18 mouse cellular contexts compared by ENCODE assay signal in genomic region chr3:99261371-99261791, GRCm38 (mm10). TPM values are rescaled to one million over a fixed set of nuclear protein-coding genes. Genes with fewer than 3 reads are reported as not detected.
DNase-seq lines count a peak whose midpoint lies in the region; ATAC-seq and TF ChIP-seq lines count a peak whose summit lies in the region.
"Had no signal": no experiment of that assay in that cellular context is flagged by ENCODE, and none has a peak within 500 bp of the region (broad histone marks: within the 10 kb centered on the region; RNA-seq: fewer than 3 reads in every experiment).

No protein-coding gene starts in this region.

- no peaks in the 10 kb centered on the region for H3K36me3 ChIP-seq in hindbrain, embryonic 11.5 days (ENCODE audit: control insufficient read depth, insufficient read depth, low read length)
- H3K36me3 ChIP-seq in hindbrain, embryonic 16.5 days (ENCODE audit: control insufficient read depth, insufficient read depth, low read length) = no peaks in the 10 kb centered on the region
- no peaks in the 10 kb centered on the region for H3K36me3 ChIP-seq in E14TG2a.4 (ENCODE audit: insufficient read depth, low read length)
- H3K36me3 ChIP-seq in limb, embryonic 11.5 days (ENCODE audit: control insufficient read depth, insufficient read depth, low read length) = no peaks in the 10 kb centered on the region
- H3K36me3 ChIP-seq: forebrain, embryonic 12.5 days; heart, embryonic 15.5 days; hindbrain, embryonic 15.5 days; midbrain, embryonic 12.5 days; neural tube, embryonic 13.5 days had no signal

- H3K4me3 ChIP-seq in hindbrain, embryonic 11.5 days (ENCODE audit: low read depth, low read length) = no peak overlapping the region
- H3K4me3 ChIP-seq in hindbrain, embryonic 16.5 days (ENCODE audit: low read length) = no peak overlapping the region
- peak overlapping the region; percentile 32; the same call in 1 of the 2 replicates for H3K4me3 ChIP-seq in E14TG2a.4 (replicated peaks; ENCODE audit: low read length)
- peak overlapping the region; percentile 25 for H3K4me3 ChIP-seq in limb, embryonic 11.5 days (ENCODE audit: low read depth, low read length)
- H3K4me3 ChIP-seq: forebrain, embryonic 12.5 days; heart, embryonic 15.5 days; hindbrain, embryonic 15.5 days; midbrain, embryonic 12.5 days; neural tube, embryonic 13.5 days had no signal

- no peak overlapping the region for H3K4me2 ChIP-seq in hindbrain, embryonic 11.5 days (replicated peaks; ENCODE audit: low read depth, low read length)
- no peak overlapping the region for H3K4me2 ChIP-seq in hindbrain, embryonic 16.5 days (ENCODE audit: low read length)
- peak overlapping the region; percentile 56 for H3K4me2 ChIP-seq in limb, embryonic 11.5 days (ENCODE audit: low read depth, severe bottlenecking)
- H3K4me2 ChIP-seq: forebrain, embryonic 12.5 days; heart, embryonic 15.5 days; hindbrain, embryonic 15.5 days; midbrain, embryonic 12.5 days; neural tube, embryonic 13.5 days had no signal

- no peak for ATAC-seq in hindbrain, embryonic 11.5 days (ENCODE audit: low FRiP score)
- no peak for ATAC-seq in hindbrain, embryonic 16.5 days
- no peak for ATAC-seq in limb, embryonic 11.5 days (ENCODE audit: insufficient number of reproducible peaks, low FRiP score, low TSS enrichment, low read depth)
- ATAC-seq in megakaryocyte progenitor cell, adult 5-6 weeks (replicated peaks; ENCODE audit: poor library complexity) = no peak

- H3K27ac ChIP-seq in hindbrain, embryonic 11.5 days (ENCODE audit: low read depth, low read length) = no peak overlapping the region
- no peak overlapping the region for H3K27ac ChIP-seq in hindbrain, embryonic 16.5 days (ENCODE audit: low read depth, low read length)
- H3K27ac ChIP-seq in limb, embryonic 11.5 days (replicated peaks; ENCODE audit: low read depth, low read length) = peak overlapping the region; percentile 85
- H3K27ac ChIP-seq: forebrain, embryonic 12.5 days; heart, embryonic 15.5 days; hindbrain, embryonic 15.5 days; liver, embryonic 14.5 days; midbrain, embryonic 12.5 days; neural tube, embryonic 13.5 days had no signal

- DNase-seq in hindbrain, embryonic 11.5 days (ENCODE audit: low spot score) = peak; percentile 54
- peak; percentile 49 for DNase-seq in embryo, embryonic 11 days
- DNase-seq in limb, embryonic 11.5 days (ENCODE audit: low spot score) = peak; percentile 55
- DNase-seq in layer of hippocampus, postnatal 14 days (ENCODE audit: low spot score in 2 of 2) = no peak
- DNase-seq: adrenal gland, postnatal 14 days; cerebellum, adult 8-10 months; kidney, adult 8-10 months; lung, postnatal 14 days; right cerebral cortex, postnatal 4 days had no signal

- H3K9ac ChIP-seq in hindbrain, embryonic 11.5 days (ENCODE audit: low read depth, low read length) = no peak overlapping the region
- H3K9ac ChIP-seq in hindbrain, embryonic 16.5 days (ENCODE audit: low read depth, low read length) = no peak overlapping the region
- H3K9ac ChIP-seq in limb, embryonic 11.5 days (ENCODE audit: low read length) = peak overlapping the region; percentile 76
- H3K9ac ChIP-seq: forebrain, embryonic 12.5 days; heart, embryonic 15.5 days; hindbrain, embryonic 15.5 days; liver, embryonic 14.5 days; midbrain, embryonic 12.5 days; neural tube, embryonic 13.5 days had no signal

- H3K27me3 ChIP-seq in hindbrain, embryonic 11.5 days (ENCODE audit: control insufficient read depth, insufficient read depth, low read length) = peaks cover 71% of the 10 kb centered on the region
- peaks cover 75% of the 10 kb centered on the region for H3K27me3 ChIP-seq in hindbrain, embryonic 16.5 days (replicated peaks; ENCODE audit: control insufficient read depth, insufficient read depth, low read length)
- H3K27me3 ChIP-seq in E14TG2a.4 (ENCODE audit: insufficient read depth, low read length) = peaks cover 58% of the 10 kb centered on the region
- H3K27me3 ChIP-seq in limb, embryonic 11.5 days (ENCODE audit: control insufficient read depth, insufficient read depth, low read length) = no peaks in the 10 kb centered on the region

- WGBS in hindbrain, embryonic 11.5 days = 1% methylated on average over 18 of the region's 18 CpGs
- 2% methylated on average over 18 of the region's 18 CpGs for WGBS in hindbrain, embryonic 16.5 days
- WGBS in limb, embryonic 11.5 days = 1% methylated on average over 18 of the region's 18 CpGs

- no peak for TF ChIP-seq CTCF in E14TG2a.4 (conservative IDR thresholded peaks at IDR 0.05; ENCODE audit: low read length)

- H3K4me1 ChIP-seq in hindbrain, embryonic 11.5 days (replicated peaks; ENCODE audit: control insufficient read depth, insufficient read depth, low read length) = no peaks in the 10 kb centered on the region
- H3K4me1 ChIP-seq in hindbrain, embryonic 16.5 days (ENCODE audit: control insufficient read depth, insufficient read depth, low read depth, low read length) = no peaks in the 10 kb centered on the region
- H3K4me1 ChIP-seq in E14TG2a.4 (replicated peaks; ENCODE audit: low read depth, low read length) = peaks cover 39% of the 10 kb centered on the region
- H3K4me1 ChIP-seq in limb, embryonic 11.5 days (ENCODE audit: control insufficient read depth, insufficient read depth, low read length) = peaks cover 35% of the 10 kb centered on the region
- H3K4me1 ChIP-seq: hindbrain, embryonic 15.5 days; midbrain, embryonic 12.5 days; neural tube, embryonic 13.5 days had no signal

- H3K9me3 ChIP-seq in hindbrain, embryonic 11.5 days (ENCODE audit: control insufficient read depth, low read length) = no peaks in the 10 kb centered on the region
- H3K9me3 ChIP-seq in hindbrain, embryonic 16.5 days (ENCODE audit: control insufficient read depth, low read length) = no peaks in the 10 kb centered on the region
- H3K9me3 ChIP-seq in E14TG2a.4 (ENCODE audit: low read length) = no peaks in the 10 kb centered on the region
- H3K9me3 ChIP-seq in limb, embryonic 11.5 days (ENCODE audit: control insufficient read depth, low read length) = no peaks in the 10 kb centered on the region
- H3K9me3 ChIP-seq: forebrain, embryonic 12.5 days; heart, embryonic 15.5 days; hindbrain, embryonic 15.5 days; midbrain, embryonic 12.5 days; neural tube, embryonic 13.5 days had no signal

RNA-seq across cellular contexts. Expression of gene Tbx15, which starts 21.2 kb away (rescaled TPM):
- polyA plus RNA-seq in hindbrain, embryonic 11.5 days (2014; fragmentation: Nextera tagmentation; extraction: Ambion mirVana) = 4.2 and 4.9 TPM in 2 replicates
- polyA plus RNA-seq in hindbrain, embryonic 16.5 days (2015; fragmentation: Nextera tagmentation; extraction: Ambion mirVana) = 0.66 and 1.0 TPM in 2 replicates
- 50.7 and 55.2 TPM in 2 replicates for polyA plus RNA-seq in limb, embryonic 11.5 days (2014; fragmentation: Nextera tagmentation; extraction: Ambion mirVana)
- total RNA-seq in megakaryocyte progenitor cell, adult 5-6 weeks (2015) = not detected in 2 replicates
- 0.07 TPM in 1 of 2 replicates, not detected in the other for total RNA-seq in megakaryocyte progenitor cell, adult 5-6 weeks (2017)
- 1 to 10 TPM in 1 of 2 experiments, under 1 TPM in 1; 0.74 to 1.0 TPM for total RNA-seq in layer of hippocampus, postnatal 14 days (2021)

Comparison
In these comparisons a context has a peak if more than half of its experiments do, and no peak if none do; other contexts are left out.
1. DNase-seq: peak in hindbrain, embryonic 11.5 days (single experiment), embryo, embryonic 11 days (single experiment) and limb, embryonic 11.5 days (single experiment); none in layer of hippocampus, postnatal 14 days (0 of 2).
2. H3K4me3 ChIP-seq: peak in E14TG2a.4 (single experiment) and limb, embryonic 11.5 days (single experiment); none in hindbrain, embryonic 11.5 days (single experiment) and hindbrain, embryonic 16.5 days (single experiment).